Mouse (Mus musculus) neural tube, embryonic 13.5 days (tissue): ENCODE results near the gene Dnah3. TPM values are rescaled to one million over a fixed set of nuclear protein-coding genes. Genes with fewer than 3 reads are reported as not detected.

Experiments
- ATAC-seq: fragments of 200-750 bp; cut with Nextera tagmentation; 2 replicates; pipeline ENCODE4 v1.8.0; 2017; ENCODE audit warnings: low read depth, mild to moderate bottlenecking, moderate TSS enrichment, moderate library complexity
- H3K27ac ChIP-seq: fragments of 300-500 bp; sonication (generic); replicated peaks from 2 replicates; pipeline ENCODE4 v1.5.1; 2015; ENCODE audit warnings: moderate library complexity, mild to moderate bottlenecking, inconsistent platforms
- H3K27me3 ChIP-seq: fragments of 300-500 bp; sonication (generic); 2 replicates; pipeline ENCODE4 v1.6.1; 2015; ENCODE audit warnings: mild to moderate bottlenecking, inconsistent platforms
- H3K36me3 ChIP-seq: fragments of 300-500 bp; sonication (generic); 2 replicates; pipeline ENCODE4 v1.6.1; 2015; ENCODE audit warnings: mild to moderate bottlenecking, inconsistent platforms
- H3K4me1 ChIP-seq: fragments of 300-500 bp; sonication (generic); replicated peaks from 2 replicates; pipeline ENCODE4 v1.6.1; 2015; ENCODE audit warnings: inconsistent platforms
- H3K4me2 ChIP-seq: fragments of 300-500 bp; sonication (generic); 2 replicates; pipeline ENCODE4 v1.6.1; 2015; ENCODE audit warnings: inconsistent platforms, mild to moderate bottlenecking, moderate library complexity
- H3K4me3 ChIP-seq: fragments of 300-500 bp; sonication (generic); 2 replicates; pipeline ENCODE4 v1.5.1; 2015; ENCODE audit warnings: mild to moderate bottlenecking, inconsistent platforms
- H3K9ac ChIP-seq: fragments of 300-500 bp; sonication (generic); 2 replicates; pipeline ENCODE4 v1.6.1; 2015; ENCODE audit warnings: moderate library complexity, mild to moderate bottlenecking, inconsistent platforms
- H3K9me3 ChIP-seq: fragments of 300-500 bp; sonication (generic); 2 replicates; pipeline ENCODE4 v1.6.1; 2016; ENCODE audit warnings: inconsistent platforms
- WGBS: fragments of 180-500 bp; shearing (Covaris S2); methylation state at CpG from one replicate; pipeline ENCODE4 v1.1.7; 2015; 5-methylcytosine and 5-hydroxymethylcytosine counted together
- polyA plus RNA-seq: library from polyadenylated mRNA; unstranded; fragments of >200 nt; fragmentation: Nextera tagmentation; extraction: Ambion mirVana; gene quantifications from 2 replicates; pipeline ENCODE4 v1.2.1, GENCODE M21; 2015

Dnah3 gene
- polyA plus RNA-seq, 1 experiment from 2014 or later, result not detected

DNA sequence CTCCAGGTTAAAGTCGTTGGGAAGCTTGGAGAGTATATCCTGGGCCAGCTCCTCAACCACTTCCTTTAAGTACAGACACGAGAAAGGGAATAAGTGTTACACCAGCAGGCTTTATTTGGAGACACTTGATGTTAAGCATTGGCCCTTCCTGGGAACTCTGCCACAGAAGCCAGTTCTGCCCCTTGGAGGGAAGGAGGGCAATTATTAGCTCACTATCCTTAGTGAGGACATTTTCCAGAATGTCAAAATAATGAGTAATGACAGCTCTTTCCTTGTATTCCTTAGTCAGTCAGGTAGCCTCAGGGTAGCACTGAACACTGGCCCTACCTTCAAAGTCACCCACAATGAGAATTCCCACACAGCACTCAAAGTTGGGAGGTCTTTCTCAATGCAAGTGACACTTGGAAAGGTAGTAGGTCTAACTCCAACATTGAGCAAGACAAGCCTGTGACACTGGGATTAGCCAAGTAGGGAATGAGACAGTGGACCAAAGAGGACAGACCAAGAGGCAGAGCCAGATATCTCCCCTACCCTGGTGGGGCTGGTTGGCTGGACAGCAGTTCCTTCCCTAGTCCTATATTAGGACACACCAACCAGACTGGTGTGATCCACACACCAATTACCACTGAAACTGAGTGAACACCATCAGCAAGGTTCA lies 166.2 kb downstream of the Dnah3 start:
- no peak for ATAC-seq
- H3K4me3 ChIP-seq, result no peak overlapping the region
- no peaks in the 10 kb centered on the region for H3K27me3 ChIP-seq
- WGBS, result 64% methylated on average over 2 of the region's 2 CpGs
- H3K4me1 ChIP-seq, result no peaks in the 10 kb centered on the region
- H3K27ac ChIP-seq, result no peak overlapping the region
- no peaks in the 10 kb centered on the region for H3K9me3 ChIP-seq
- no peak overlapping the region for H3K9ac ChIP-seq
- no peak overlapping the region for H3K4me2 ChIP-seq
- H3K36me3 ChIP-seq, result no peaks in the 10 kb centered on the region

DNA sequence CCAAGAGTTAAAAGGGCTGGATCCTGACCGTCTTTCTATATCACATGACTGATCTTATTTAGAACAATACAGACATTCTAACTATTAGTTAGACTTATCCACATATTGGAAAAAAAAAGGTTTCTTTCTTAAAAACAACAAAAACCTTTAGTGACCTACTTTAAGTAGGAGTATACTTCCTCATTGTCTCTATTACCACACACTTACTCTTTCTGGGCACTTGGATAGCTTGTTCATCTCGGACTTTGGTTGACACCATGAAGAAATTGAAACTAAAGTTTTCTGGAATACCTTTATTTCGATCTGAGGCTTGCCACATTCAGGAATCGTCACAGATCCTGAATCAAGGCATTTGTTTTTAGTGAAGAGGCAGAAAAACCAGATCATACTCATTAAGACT lies 174.0 kb downstream of the Dnah3 start:
- Histone ChIP-seq H3K4me1 (no peaks in the 10 kb centered on the region), H3K36me3 (no peaks in the 10 kb centered on the region)
- WGBS, result 82% methylated on average over 4 of the region's 4 CpGs

GRCm38 (mm10) chr7:119920457-119920856 lies 174.6 kb downstream of the Dnah3 start:
- Histone ChIP-seq H3K4me2 (no peak overlapping the region), H3K36me3 (no peaks in the 10 kb centered on the region), H3K9me3 (no peaks in the 10 kb centered on the region), H3K9ac (no peak overlapping the region), H3K27me3 (no peaks in the 10 kb centered on the region), H3K27ac (no peak overlapping the region), H3K4me1 (no peaks in the 10 kb centered on the region), H3K4me3 (no peak overlapping the region)
- ATAC-seq, result no peak
- 59% methylated on average over 2 of the region's 2 CpGs for WGBS

More for the DNA sequence above, 174.0 kb downstream of the Dnah3 start:
- no peak for ATAC-seq
- Histone ChIP-seq H3K27ac (no peak overlapping the region), H3K9ac (no peak overlapping the region), H3K4me3 (no peak overlapping the region), H3K9me3 (no peaks in the 10 kb centered on the region), H3K4me2 (no peak overlapping the region), H3K27me3 (no peaks in the 10 kb centered on the region)

DNA sequence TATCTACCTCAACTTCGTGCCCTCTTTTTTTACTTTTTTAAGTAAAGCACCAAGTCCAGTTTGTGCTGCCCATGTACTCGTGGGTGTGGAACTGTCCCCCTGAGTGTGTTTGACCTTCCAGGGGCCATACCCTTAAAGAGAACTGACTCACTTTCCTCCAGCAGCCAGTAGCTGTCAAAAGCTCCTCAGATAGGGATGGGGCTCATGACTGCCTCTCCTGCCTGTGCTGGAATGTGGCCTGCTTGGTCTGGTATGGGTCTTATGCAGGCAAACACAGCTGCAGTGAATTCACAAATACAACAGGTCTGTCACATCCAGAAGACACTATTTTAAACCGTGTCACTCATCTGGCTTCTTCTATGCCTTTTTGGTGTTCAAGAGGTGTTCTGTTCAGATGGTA lies 183.4 kb downstream of the Dnah3 start:
- Histone ChIP-seq H3K4me2 (no peak overlapping the region), H3K4me1 (no peaks in the 10 kb centered on the region), H3K36me3 (no peaks in the 10 kb centered on the region), H3K4me3 (no peak overlapping the region), H3K9ac (no peak overlapping the region), H3K27me3 (no peaks in the 10 kb centered on the region), H3K27ac (no peak overlapping the region), H3K9me3 (no peaks in the 10 kb centered on the region)
- WGBS, result 82% methylated on average over 3 of the region's 3 CpGs
- ATAC-seq, result no peak

DNA sequence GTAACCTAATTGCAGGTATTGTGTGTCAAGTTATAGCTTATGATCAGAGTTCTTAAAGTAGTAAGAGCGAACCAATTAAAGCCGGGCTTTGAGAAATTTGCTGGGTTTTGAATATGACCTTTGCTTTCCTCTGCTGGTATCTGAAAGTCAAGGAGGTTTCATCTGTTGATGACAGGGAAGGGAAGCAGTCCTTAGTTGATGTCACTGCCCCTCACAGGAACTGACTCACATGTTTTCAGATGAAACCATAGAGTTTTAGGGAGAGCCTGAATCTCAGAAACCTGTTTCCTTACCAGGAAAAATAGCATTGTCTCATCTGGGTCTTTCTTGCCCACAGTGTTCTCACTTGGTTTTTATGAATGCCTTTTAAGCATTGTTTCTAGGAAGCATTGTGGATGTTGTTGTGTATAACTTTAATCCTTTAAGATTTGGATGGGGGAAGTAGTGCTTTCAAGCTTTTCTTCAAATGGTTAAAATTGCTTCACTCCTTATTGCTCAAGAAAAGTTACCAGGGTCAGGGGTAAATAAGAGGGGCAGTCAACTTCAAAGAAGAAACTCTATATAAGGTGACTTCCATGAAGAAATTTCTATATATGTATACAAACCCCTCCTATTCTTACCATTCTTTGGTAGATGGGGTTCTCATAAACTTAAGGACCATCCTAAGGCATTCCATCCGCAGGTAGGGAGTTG lies 188.4 kb downstream of the Dnah3 start:
- H3K4me3 ChIP-seq, result no peak overlapping the region
- no peaks in the 10 kb centered on the region for H3K27me3 ChIP-seq
- no peak for ATAC-seq
- H3K27ac ChIP-seq, result no peak overlapping the region
- 92% methylated on average over 3 of the region's 3 CpGs for WGBS
- H3K9ac ChIP-seq, result no peak overlapping the region
- H3K4me2 ChIP-seq, result no peak overlapping the region
- H3K4me1 ChIP-seq, result no peaks in the 10 kb centered on the region
- no peaks in the 10 kb centered on the region for H3K9me3 ChIP-seq
- no peaks in the 10 kb centered on the region for H3K36me3 ChIP-seq

DNA sequence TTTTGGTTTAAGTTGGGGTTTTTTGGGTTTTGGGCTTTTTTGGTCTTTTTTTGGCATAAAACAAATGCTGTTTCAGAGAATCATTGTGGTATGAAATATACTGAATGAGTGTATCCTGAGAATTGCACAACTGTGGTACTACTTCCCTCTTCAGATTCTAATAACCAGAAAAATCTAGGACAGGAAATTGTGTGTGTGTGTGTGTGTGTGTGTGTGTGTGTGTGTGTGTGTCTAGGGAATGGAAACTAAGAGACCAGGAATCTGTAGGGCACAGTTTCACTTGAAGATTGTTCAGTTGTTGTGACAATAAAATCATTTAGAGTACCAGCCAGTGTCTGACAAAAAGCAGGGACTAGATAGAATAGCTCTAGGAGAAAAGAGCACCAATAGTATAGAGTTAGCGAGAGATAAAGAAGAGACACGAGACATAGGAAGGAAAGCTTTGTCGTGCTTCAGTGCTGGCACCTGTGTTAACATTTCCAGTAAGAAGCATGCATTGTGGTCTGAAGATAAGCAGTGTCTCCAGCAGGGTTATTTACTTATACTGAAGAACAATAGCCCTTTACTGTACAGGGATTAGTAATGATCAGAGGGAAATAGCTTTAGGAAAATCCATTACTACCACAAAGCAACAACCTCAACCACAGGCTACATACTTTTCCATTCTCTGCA lies 195.6 kb downstream of the Dnah3 start:
- Histone ChIP-seq H3K4me1 (peaks cover 25% of the 10 kb centered on the region), H3K4me2 (no peak overlapping the region), H3K4me3 (no peak overlapping the region), H3K9me3 (no peaks in the 10 kb centered on the region), H3K27ac (no peak overlapping the region), H3K9ac (no peak overlapping the region), H3K27me3 (no peaks in the 10 kb centered on the region), H3K36me3 (no peaks in the 10 kb centered on the region)
- 68% methylated on average over 3 of the region's 3 CpGs for WGBS
- ATAC-seq, result no peak

DNA sequence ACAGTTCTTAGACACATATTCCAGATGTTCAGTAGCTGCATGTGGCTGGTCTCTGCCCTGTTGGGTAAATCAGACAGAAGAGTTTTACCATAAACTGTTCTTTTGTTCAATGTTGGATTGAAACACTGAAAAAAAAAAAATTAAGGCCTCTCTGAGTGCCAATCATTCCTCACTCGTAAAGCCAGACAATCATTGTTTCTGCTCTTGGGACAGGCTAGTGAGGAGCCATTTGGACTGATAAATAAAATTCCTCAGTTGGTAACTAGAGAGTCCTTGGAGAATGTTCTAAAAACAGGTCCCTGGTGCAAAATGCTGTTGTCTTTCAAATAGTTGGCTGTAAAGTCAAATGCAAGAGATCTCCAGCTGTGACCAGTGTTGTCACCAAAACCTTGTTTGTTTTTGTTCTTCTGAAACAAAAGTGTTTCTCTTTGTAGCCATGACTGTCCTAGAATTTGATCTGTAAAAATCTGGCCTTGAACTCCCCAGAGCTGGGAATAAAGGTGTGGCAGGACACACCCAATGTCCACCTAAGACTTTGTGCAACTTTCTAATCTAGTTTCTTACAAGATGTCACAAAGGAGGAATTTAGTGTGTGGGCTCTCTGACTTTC lies 196.7 kb downstream of the Dnah3 start:
- Histone ChIP-seq H3K9me3 (no peaks in the 10 kb centered on the region), H3K9ac (no peak overlapping the region), H3K4me3 (no peak overlapping the region), H3K27me3 (no peaks in the 10 kb centered on the region), H3K36me3 (no peaks in the 10 kb centered on the region), H3K4me1 (peaks cover 37% of the 10 kb centered on the region), H3K4me2 (no peak overlapping the region), H3K27ac (no peak overlapping the region)
- no peak for ATAC-seq
- WGBS, result 53% methylated on average over 1 of the region's 1 CpGs

- Histone ChIP-seq H3K4me1 (peaks cover 41% of the 10 kb centered on the region), H3K27me3 (no peaks in the 10 kb centered on the region), H3K9me3 (no peaks in the 10 kb centered on the region), H3K4me2 (no peak overlapping the region), H3K4me3 (no peak overlapping the region), H3K9ac (no peak overlapping the region), H3K27ac (0 out of 2 replicates have a peak overlapping the region, but pooled peaks have one; percentile 18), H3K36me3 (no peaks in the 10 kb centered on the region)
- ATAC-seq, result no peak
- 94% methylated on average over 8 of the region's 8 CpGs for WGBS
Observed at GRCm38 (mm10) chr7:119897521-119898109, 197.5 kb downstream of the Dnah3 start.

DNA sequence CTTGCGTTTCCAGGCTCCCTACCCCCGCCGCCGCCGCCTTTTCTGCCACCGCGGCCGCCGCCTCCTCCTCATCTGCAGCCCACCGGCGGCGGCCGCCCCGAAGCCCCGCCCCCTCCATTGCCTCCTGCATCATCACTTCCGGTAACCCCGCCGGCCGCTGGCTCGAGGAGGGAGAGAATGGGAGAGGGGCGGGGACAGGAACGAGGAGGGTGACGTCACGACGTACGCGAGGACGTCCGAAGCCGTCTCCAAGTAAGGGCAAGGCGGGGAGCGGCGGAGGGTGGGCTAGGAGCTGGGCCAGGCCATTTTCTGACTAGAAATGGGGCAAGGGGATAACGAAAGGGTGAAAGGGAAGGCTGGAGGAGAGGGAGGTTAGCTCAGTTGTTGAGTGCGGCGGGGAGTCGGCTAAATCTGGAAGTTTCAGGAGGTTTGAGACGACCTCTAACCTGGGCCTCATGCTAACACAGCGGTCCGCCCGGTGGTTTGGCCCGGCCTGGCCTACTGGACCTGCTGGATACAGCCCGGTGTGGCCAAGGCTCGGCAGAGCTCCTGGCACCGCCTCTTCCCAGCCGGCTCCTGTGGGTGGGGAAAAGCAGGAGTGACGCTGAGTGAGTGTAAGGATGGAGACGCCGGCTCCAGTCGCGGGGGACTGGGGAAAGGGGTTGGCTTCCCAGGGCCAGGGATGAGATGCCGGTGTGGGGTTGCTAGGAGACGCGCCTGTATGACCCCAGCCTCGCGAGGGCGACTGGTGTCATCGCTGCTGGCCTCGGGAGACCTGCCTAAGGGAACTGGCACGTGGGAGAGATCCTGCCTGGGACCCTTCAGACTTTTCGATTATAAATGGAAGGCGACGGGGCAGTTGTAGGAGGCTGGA lies 199.2 kb downstream of the Dnah3 start, which contains the start of the genes Lyrm1 and Dcun1d3:
TSS of gene Lyrm1 (plus strand) at position 223 of the 874 bp plus-strand sequence.
TSS of gene Dcun1d3 (minus strand) at position 660 of the 874 bp plus-strand sequence.
- peak; percentile 99 for ATAC-seq
- Histone ChIP-seq H3K36me3 (no peaks in the 10 kb centered on the region), H3K9me3 (no peaks in the 10 kb centered on the region), H3K9ac (peak within 1 kb of the TSS; percentile 96), H3K27ac (peak within 1 kb of the TSS; percentile 97), H3K27me3 (no peaks in the 10 kb centered on the region), H3K4me1 (peaks cover 41% of the 10 kb centered on the region), H3K4me2 (peak within 1 kb of the TSS; percentile 73), H3K4me3 (peak within 1 kb of the TSS; percentile 72)
- WGBS, result under 1% methylated on average over 62 of the region's 63 CpGs

GRCm38 (mm10) chr7:119894818-119895544 lies 200.1 kb downstream of the Dnah3 start:
- peaks cover 41% of the 10 kb centered on the region for H3K4me1 ChIP-seq
- H3K36me3 ChIP-seq, result no peaks in the 10 kb centered on the region
- H3K27ac ChIP-seq, result peak overlapping the region; percentile 97
- no peaks in the 10 kb centered on the region for H3K9me3 ChIP-seq
- WGBS, result 2% methylated on average over 15 of the region's 15 CpGs
- H3K4me3 ChIP-seq, result peak overlapping the region; percentile 72
- peak overlapping the region; percentile 96 for H3K9ac ChIP-seq
- peak overlapping the region; percentile 73 for H3K4me2 ChIP-seq
- peak; percentile 76 for ATAC-seq
- H3K27me3 ChIP-seq, result no peaks in the 10 kb centered on the region
